Mouse (Mus musculus): Measurements from ENCODE around the gene Fbln5. TPM values are rescaled to one million over a fixed set of nuclear protein-coding genes. Genes with fewer than 3 reads are reported as not detected.

The Fbln5 gene
- polyA plus RNA-seq, 1 experiment, result 9.2 TPM

GRCm38 (mm10) chr12:101777613-101778325 is 41.1 kb downstream of the Fbln5 start:
- no peak for TF ChIP-seq CTCF (IDR thresholded peaks at IDR 0.05; ENCODE audit: borderline replicate concordance, extremely low read depth, insufficient read depth, insufficient read length)
- TF ChIP-seq POLR2A (IDR thresholded peaks at IDR 0.05; ENCODE audit: borderline replicate concordance, extremely low read depth, insufficient read depth, insufficient read length, poor library complexity, severe bottlenecking), result no peak
- peak; percentile 40 for DNase-seq (ENCODE audit: low read depth)

GRCm38 (mm10) chr12:101776383-101776782 is 42.5 kb downstream of the Fbln5 start:
- TF ChIP-seq CTCF (IDR thresholded peaks at IDR 0.05; ENCODE audit: borderline replicate concordance, extremely low read depth, insufficient read depth, insufficient read length) (no peak), POLR2A (IDR thresholded peaks at IDR 0.05; ENCODE audit: borderline replicate concordance, extremely low read depth, insufficient read depth, insufficient read length, poor library complexity, severe bottlenecking) (no peak)
- peak; percentile 20 for DNase-seq (ENCODE audit: low read depth)

DNA sequence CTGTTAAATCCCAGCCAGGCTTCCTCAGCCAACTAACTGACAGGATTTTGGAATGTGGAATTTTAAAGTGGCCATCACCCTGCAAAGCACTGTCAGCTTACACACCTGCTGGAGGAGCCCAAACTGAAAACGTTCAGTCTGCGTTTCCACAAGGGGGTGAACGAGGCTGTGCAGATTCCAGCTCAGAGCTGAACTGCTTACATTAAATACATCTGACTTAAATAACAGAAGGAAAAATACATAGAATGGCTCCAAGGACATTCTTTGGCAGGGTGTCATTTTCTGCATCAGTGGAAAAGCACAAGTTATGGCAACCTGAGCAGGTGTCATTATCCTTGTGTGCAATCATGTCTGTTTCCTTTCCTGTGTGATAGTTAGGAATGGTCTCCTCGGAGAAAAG is 44.7 kb downstream of the Fbln5 start:
- no peak for DNase-seq (ENCODE audit: low read depth)
- TF ChIP-seq CTCF (IDR thresholded peaks at IDR 0.05; ENCODE audit: borderline replicate concordance, extremely low read depth, insufficient read depth, insufficient read length), result no peak

- DNase-seq (ENCODE audit: low read depth), result no peak
- TF ChIP-seq CTCF (IDR thresholded peaks at IDR 0.05; ENCODE audit: borderline replicate concordance, extremely low read depth, insufficient read depth, insufficient read length) (no peak), POLR2A (IDR thresholded peaks at IDR 0.05; ENCODE audit: borderline replicate concordance, extremely low read depth, insufficient read depth, insufficient read length, poor library complexity, severe bottlenecking) (no peak)
Observed at GRCm38 (mm10) chr12:101772962-101773361, 45.9 kb downstream of the Fbln5 start.

- TF ChIP-seq CTCF (IDR thresholded peaks at IDR 0.05; ENCODE audit: borderline replicate concordance, extremely low read depth, insufficient read depth, insufficient read length) (no peak), POLR2A (IDR thresholded peaks at IDR 0.05; ENCODE audit: borderline replicate concordance, extremely low read depth, insufficient read depth, insufficient read length, poor library complexity, severe bottlenecking) (no peak)
- DNase-seq (ENCODE audit: low read depth), result no peak
Observed at GRCm38 (mm10) chr12:101770283-101771015, 48.4 kb downstream of the Fbln5 start.

- no peak for TF ChIP-seq CTCF (IDR thresholded peaks at IDR 0.05; ENCODE audit: borderline replicate concordance, extremely low read depth, insufficient read depth, insufficient read length)
- no peak for TF ChIP-seq POLR2A (IDR thresholded peaks at IDR 0.05; ENCODE audit: borderline replicate concordance, extremely low read depth, insufficient read depth, insufficient read length, poor library complexity, severe bottlenecking)
- peak; percentile 20 for DNase-seq (ENCODE audit: low read depth)
Observed at GRCm38 (mm10) chr12:101767306-101768053, 51.4 kb downstream of the Fbln5 start.

GRCm38 (mm10) chr12:101766228-101766852 is 52.5 kb downstream of the Fbln5 start:
- no peak for TF ChIP-seq POLR2A (IDR thresholded peaks at IDR 0.05; ENCODE audit: borderline replicate concordance, extremely low read depth, insufficient read depth, insufficient read length, poor library complexity, severe bottlenecking)
- TF ChIP-seq CTCF (IDR thresholded peaks at IDR 0.05; ENCODE audit: borderline replicate concordance, extremely low read depth, insufficient read depth, insufficient read length), result no peak
- DNase-seq (ENCODE audit: low read depth), result peak; percentile 76

DNA sequence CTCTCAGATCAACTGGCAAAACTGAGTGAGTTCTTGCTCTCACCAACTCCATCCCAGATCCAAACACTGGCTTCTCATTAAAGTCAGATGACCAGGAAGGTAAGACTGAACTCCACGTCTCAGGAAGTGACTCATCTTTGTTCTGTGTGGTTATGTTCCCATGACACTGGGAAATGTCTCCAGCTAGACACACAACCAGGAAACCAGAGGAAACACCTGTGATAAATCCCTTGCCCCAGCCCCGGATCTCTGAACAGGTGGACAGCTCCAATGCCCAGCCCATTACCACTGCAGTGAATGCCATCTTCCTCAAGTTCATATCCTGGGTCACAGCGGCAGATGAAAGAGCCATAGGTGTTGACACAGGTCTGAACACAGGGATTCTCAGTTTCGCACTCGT is 54.0 kb downstream of the Fbln5 start:
- TF ChIP-seq CTCF (IDR thresholded peaks at IDR 0.05; ENCODE audit: borderline replicate concordance, extremely low read depth, insufficient read depth, insufficient read length), result no peak
- no peak for DNase-seq (ENCODE audit: low read depth)

GRCm38 (mm10) chr12:101763065-101763464 is 55.8 kb downstream of the Fbln5 start:
- no peak for DNase-seq (ENCODE audit: low read depth)
- TF ChIP-seq CTCF (IDR thresholded peaks at IDR 0.05; ENCODE audit: borderline replicate concordance, extremely low read depth, insufficient read depth, insufficient read length), result no peak
- TF ChIP-seq POLR2A (IDR thresholded peaks at IDR 0.05; ENCODE audit: borderline replicate concordance, extremely low read depth, insufficient read depth, insufficient read length, poor library complexity, severe bottlenecking), result no peak

DNA sequence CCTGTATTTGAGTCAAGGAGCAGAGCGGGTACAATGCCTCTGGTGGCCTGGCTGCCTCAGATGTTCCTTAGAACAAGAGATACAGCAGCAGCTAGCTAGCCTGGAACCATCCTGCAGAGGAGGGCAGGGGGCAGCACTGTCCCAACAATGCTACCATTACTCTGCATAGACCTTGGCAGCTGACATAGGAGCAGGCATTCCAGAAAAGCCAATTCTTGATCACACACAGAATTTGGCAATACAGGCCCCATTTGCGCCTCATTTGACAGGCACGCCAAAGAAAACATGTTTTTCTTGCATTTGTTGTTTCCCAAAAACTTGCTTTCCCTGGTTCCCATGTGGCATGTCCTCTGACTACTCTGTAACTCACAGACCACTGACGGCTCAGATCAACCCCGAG is 56.8 kb downstream of the Fbln5 start:
- no peak for DNase-seq (ENCODE audit: low read depth)
- TF ChIP-seq POLR2A (IDR thresholded peaks at IDR 0.05; ENCODE audit: borderline replicate concordance, extremely low read depth, insufficient read depth, insufficient read length, poor library complexity, severe bottlenecking) (no peak), CTCF (IDR thresholded peaks at IDR 0.05; ENCODE audit: borderline replicate concordance, extremely low read depth, insufficient read depth, insufficient read length) (no peak)

GRCm38 (mm10) chr12:101759440-101760045 is 59.3 kb downstream of the Fbln5 start:
- TF ChIP-seq CTCF (IDR thresholded peaks at IDR 0.05; ENCODE audit: borderline replicate concordance, extremely low read depth, insufficient read depth, insufficient read length) (no peak), POLR2A (IDR thresholded peaks at IDR 0.05; ENCODE audit: borderline replicate concordance, extremely low read depth, insufficient read depth, insufficient read length, poor library complexity, severe bottlenecking) (no peak)
- DNase-seq (ENCODE audit: low read depth), result no peak

All from brain, embryonic 14.5 days (tissue).